Mouse (Mus musculus) ovary, postnatal 14 days (tissue): ENCODE data around the gene Wwp2.
A peak's percentile ranks its signal among the peaks of the same experiment; 100 is the strongest.

ENCODE experiments used
- DNase-seq: peaks from one replicate; pipeline ENCODE4 v3.0.0; 2022; ENCODE audit warnings: low spot score

The Wwp2 gene

GRCm38 (mm10) chr8:107510766-107511165 is 74.6 kb downstream of the Wwp2 start:
- DNase-seq = no peak

GRCm38 (mm10) chr8:107513249-107513648 is 77.1 kb downstream of the Wwp2 start:
- no peak for DNase-seq

GRCm38 (mm10) chr8:107514949-107515721 is 79.0 kb downstream of the Wwp2 start:
- DNase-seq = no peak

GRCm38 (mm10) chr8:107518726-107519125 is 82.6 kb downstream of the Wwp2 start:
- no peak for DNase-seq

- DNase-seq = no peak
These were observed 83.7 kb downstream of the Wwp2 start for GRCm38 (mm10) chr8:107519860-107520259.

GRCm38 (mm10) chr8:107521788-107522554 is 85.8 kb downstream of the Wwp2 start:
- DNase-seq = no peak

- DNase-seq = no peak
These were observed 86.3 kb downstream of the Wwp2 start for GRCm38 (mm10) chr8:107522555-107522833.

GRCm38 (mm10) chr8:107524535-107524934 is 88.4 kb downstream of the Wwp2 start:
- no peak for DNase-seq

GRCm38 (mm10) chr8:107528786-107529185 is 92.6 kb downstream of the Wwp2 start:
- DNase-seq = no peak

- DNase-seq = no peak
These were observed 101.3 kb downstream of the Wwp2 start for GRCm38 (mm10) chr8:107537472-107537871.

- no peak for DNase-seq
These were observed 104.5 kb downstream of the Wwp2 start for GRCm38 (mm10) chr8:107540623-107541022.

- no peak for DNase-seq
These were observed 105.2 kb downstream of the Wwp2 start for GRCm38 (mm10) chr8:107541369-107541768.

- DNase-seq = no peak
These were observed 106.0 kb downstream of the Wwp2 start for GRCm38 (mm10) chr8:107542151-107542550.

GRCm38 (mm10) chr8:107543714-107544113 is 107.5 kb downstream of the Wwp2 start:
- DNase-seq = no peak

GRCm38 (mm10) chr8:107544211-107544610 is 108.0 kb downstream of the Wwp2 start:
- no peak for DNase-seq

- peak; percentile 12 for DNase-seq
These were observed 108.5 kb downstream of the Wwp2 start for GRCm38 (mm10) chr8:107544651-107545174.

GRCm38 (mm10) chr8:107545621-107546152 is 109.5 kb downstream of the Wwp2 start:
- no peak for DNase-seq

- no peak for DNase-seq
These were observed 110.0 kb downstream of the Wwp2 start for GRCm38 (mm10) chr8:107546154-107546553.

GRCm38 (mm10) chr8:107546817-107547216 is 110.7 kb downstream of the Wwp2 start:
- DNase-seq = no peak

GRCm38 (mm10) chr8:107552234-107552633 is 116.1 kb downstream of the Wwp2 start:
- no peak for DNase-seq

- DNase-seq = no peak
These were observed 119.1 kb downstream of the Wwp2 start for GRCm38 (mm10) chr8:107555231-107555630.

- DNase-seq = no peak
These were observed 120.4 kb downstream of the Wwp2 start for GRCm38 (mm10) chr8:107556511-107556936.
